Mouse (Mus musculus): ENCODE results near the gene Med29. TPM values are rescaled to one million over a fixed set of nuclear protein-coding genes. Genes with fewer than 3 reads are reported as not detected.

The Med29 gene
- polyA plus RNA-seq, 1 experiment from 2014 or later = 60.2 TPM

DNA sequence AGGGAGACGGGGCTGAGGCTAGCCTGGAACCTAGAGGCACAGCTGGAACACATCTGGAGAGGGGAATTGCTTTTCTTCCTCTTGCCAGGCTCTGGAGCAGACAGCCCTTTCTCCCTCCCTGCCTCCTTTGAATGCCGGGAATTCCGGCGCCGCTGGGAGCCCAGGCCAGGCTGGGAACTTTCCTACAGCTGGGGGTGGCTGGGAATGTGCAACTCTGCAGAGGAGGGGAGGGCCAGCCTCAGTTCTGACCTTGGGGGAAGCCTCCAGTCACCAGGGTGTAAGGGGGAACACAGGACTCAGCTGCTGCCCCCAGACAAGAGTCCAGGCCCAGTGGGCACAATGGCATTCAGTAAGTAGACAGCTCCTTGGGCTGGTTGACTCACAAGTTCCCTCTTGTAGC lies 35.5 kb downstream of the Med29 start:
- H3K36me3 ChIP-seq (ENCODE audit: control insufficient read depth, insufficient read depth, low read length) = peaks cover 61% of the 10 kb centered on the region
- H3K27me3 ChIP-seq (replicated peaks; ENCODE audit: control insufficient read depth, insufficient read depth, low read length) = no peaks in the 10 kb centered on the region
- ATAC-seq (replicated peaks; ENCODE audit: low FRiP score, low TSS enrichment, low read depth) (peak; percentile 10; the same call in 1 of the 2 replicates), DNase-seq (ENCODE audit: low spot score) (no peak)
- 1% methylated on average over 5 of the region's 5 CpGs for WGBS
- H3K4me2 ChIP-seq (ENCODE audit: low read length) = no peak overlapping the region
- H3K4me1 ChIP-seq (replicated peaks; ENCODE audit: control insufficient read depth, insufficient read depth, low read length) = peaks cover 17% of the 10 kb centered on the region
- peak overlapping the region; percentile 58 for H3K27ac ChIP-seq (ENCODE audit: low read depth)
- no peak overlapping the region for H3K9ac ChIP-seq (ENCODE audit: low read length)
- no peak overlapping the region for H3K4me3 ChIP-seq (ENCODE audit: low read depth, low read length)
- H3K9me3 ChIP-seq (ENCODE audit: control insufficient read depth, low read length) = no peaks in the 10 kb centered on the region

GRCm38 (mm10) chr7:28355221-28355620 lies 37.3 kb downstream of the Med29 start:
- WGBS = 90% methylated on average over 3 of the region's 3 CpGs
- Histone ChIP-seq H3K4me3 (ENCODE audit: low read depth, low read length) (no peak overlapping the region), H3K9ac (ENCODE audit: low read length) (no peak overlapping the region), H3K4me1 (replicated peaks; ENCODE audit: control insufficient read depth, insufficient read depth, low read length) (peaks cover 24% of the 10 kb centered on the region), H3K27ac (ENCODE audit: low read depth) (no peak overlapping the region), H3K36me3 (ENCODE audit: control insufficient read depth, insufficient read depth, low read length) (peaks cover 50% of the 10 kb centered on the region), H3K9me3 (ENCODE audit: control insufficient read depth, low read length) (no peaks in the 10 kb centered on the region), H3K4me2 (ENCODE audit: low read length) (no peak overlapping the region), H3K27me3 (replicated peaks; ENCODE audit: control insufficient read depth, insufficient read depth, low read length) (no peaks in the 10 kb centered on the region)
- no peak for ATAC-seq (replicated peaks; ENCODE audit: low FRiP score, low TSS enrichment, low read depth)
- DNase-seq (ENCODE audit: low spot score) = no peak

DNA sequence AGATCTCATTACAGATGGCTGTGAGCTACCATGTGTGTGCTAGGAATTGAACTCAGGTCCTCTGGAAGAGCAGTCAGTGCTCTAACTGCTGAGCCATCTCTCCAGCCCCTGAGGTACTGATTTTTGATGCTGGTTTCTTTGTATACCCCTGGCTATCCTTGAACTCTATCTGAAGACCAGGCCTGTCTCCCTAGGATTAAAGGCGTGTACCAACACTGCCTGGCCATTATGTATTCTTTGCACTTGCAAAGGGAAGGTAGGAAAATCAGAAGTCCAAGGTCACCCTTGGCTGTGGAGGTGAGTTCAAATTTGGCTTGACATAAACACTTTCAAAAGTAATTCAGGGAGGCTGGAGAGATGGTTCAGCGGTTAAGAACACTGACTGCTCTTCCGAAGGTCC lies 37.9 kb downstream of the Med29 start:
- no peaks in the 10 kb centered on the region for H3K9me3 ChIP-seq (ENCODE audit: control insufficient read depth, low read length)
- peaks cover 44% of the 10 kb centered on the region for H3K36me3 ChIP-seq (ENCODE audit: control insufficient read depth, insufficient read depth, low read length)

DNA sequence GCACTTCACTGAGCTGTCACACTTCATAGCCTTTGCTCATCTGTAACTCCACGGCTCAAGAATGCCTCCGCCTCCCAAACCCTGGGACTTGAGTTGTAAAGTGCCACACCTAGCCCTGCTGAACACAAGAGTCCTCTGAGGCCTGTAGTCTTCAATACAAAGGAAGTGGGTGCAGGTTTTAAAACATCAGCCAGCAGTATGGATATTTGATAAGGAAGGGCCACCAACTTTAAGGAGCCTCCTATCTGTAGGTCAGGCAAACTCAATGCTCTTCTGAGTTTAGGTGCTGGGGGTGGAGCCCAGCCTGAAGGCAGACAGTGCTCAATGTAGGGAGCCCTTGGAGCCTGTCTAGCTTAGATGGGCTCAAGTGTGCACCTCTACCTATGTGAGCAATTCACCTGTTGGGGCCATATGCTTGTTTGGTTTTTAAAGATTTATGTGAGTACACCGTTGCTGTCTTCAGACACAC lies 38.4 kb downstream of the Med29 start:
- no peak for DNase-seq (ENCODE audit: low spot score)
- Histone ChIP-seq H3K9ac (ENCODE audit: low read length) (no peak overlapping the region), H3K4me3 (ENCODE audit: low read depth, low read length) (no peak overlapping the region), H3K27ac (ENCODE audit: low read depth) (no peak overlapping the region), H3K4me2 (ENCODE audit: low read length) (no peak overlapping the region), H3K27me3 (replicated peaks; ENCODE audit: control insufficient read depth, insufficient read depth, low read length) (no peaks in the 10 kb centered on the region), H3K36me3 (ENCODE audit: control insufficient read depth, insufficient read depth, low read length) (peaks cover 40% of the 10 kb centered on the region), H3K4me1 (replicated peaks; ENCODE audit: control insufficient read depth, insufficient read depth, low read length) (peaks cover 31% of the 10 kb centered on the region), H3K9me3 (ENCODE audit: control insufficient read depth, low read length) (no peaks in the 10 kb centered on the region)
- no peak for ATAC-seq (replicated peaks; ENCODE audit: low FRiP score, low TSS enrichment, low read depth)
- 82% methylated on average over 3 of the region's 3 CpGs for WGBS

More for the DNA sequence above, 37.9 kb downstream of the Med29 start:
- DNase-seq (ENCODE audit: low spot score) (no peak), ATAC-seq (replicated peaks; ENCODE audit: low FRiP score, low TSS enrichment, low read depth) (no peak)
- no peak overlapping the region for H3K4me2 ChIP-seq (ENCODE audit: low read length)
- peaks cover 29% of the 10 kb centered on the region for H3K4me1 ChIP-seq (replicated peaks; ENCODE audit: control insufficient read depth, insufficient read depth, low read length)
- WGBS = 91% methylated on average over 3 of the region's 3 CpGs
- H3K4me3 ChIP-seq (ENCODE audit: low read depth, low read length) = no peak overlapping the region
- H3K27me3 ChIP-seq (replicated peaks; ENCODE audit: control insufficient read depth, insufficient read depth, low read length) = no peaks in the 10 kb centered on the region
- H3K9ac ChIP-seq (ENCODE audit: low read length) = no peak overlapping the region
- H3K27ac ChIP-seq (ENCODE audit: low read depth) = no peak overlapping the region

GRCm38 (mm10) chr7:28353267-28353666 lies 39.2 kb downstream of the Med29 start:
- ATAC-seq (replicated peaks; ENCODE audit: low FRiP score, low TSS enrichment, low read depth) = no peak
- H3K4me3 ChIP-seq (ENCODE audit: low read depth, low read length) = no peak overlapping the region
- H3K27ac ChIP-seq (ENCODE audit: low read depth) = no peak overlapping the region
- no peak overlapping the region for H3K9ac ChIP-seq (ENCODE audit: low read length)
- H3K27me3 ChIP-seq (replicated peaks; ENCODE audit: control insufficient read depth, insufficient read depth, low read length) = no peaks in the 10 kb centered on the region
- no peak for DNase-seq (ENCODE audit: low spot score)
- peaks cover 33% of the 10 kb centered on the region for H3K36me3 ChIP-seq (ENCODE audit: control insufficient read depth, insufficient read depth, low read length)
- WGBS = 89% methylated on average over 2 of the region's 2 CpGs
- no peaks in the 10 kb centered on the region for H3K9me3 ChIP-seq (ENCODE audit: control insufficient read depth, low read length)
- H3K4me1 ChIP-seq (replicated peaks; ENCODE audit: control insufficient read depth, insufficient read depth, low read length) = peaks cover 27% of the 10 kb centered on the region
- no peak overlapping the region for H3K4me2 ChIP-seq (ENCODE audit: low read length)

GRCm38 (mm10) chr7:28351676-28352191 lies 40.8 kb downstream of the Med29 start:
- H3K27me3 ChIP-seq (replicated peaks; ENCODE audit: control insufficient read depth, insufficient read depth, low read length) = no peaks in the 10 kb centered on the region
- H3K4me2 ChIP-seq (ENCODE audit: low read length) = peak overlapping the region; percentile 96
- H3K36me3 ChIP-seq (ENCODE audit: control insufficient read depth, insufficient read depth, low read length) = peaks cover 33% of the 10 kb centered on the region
- peak overlapping the region; percentile 95 for H3K4me3 ChIP-seq (ENCODE audit: low read depth, low read length)
- H3K9ac ChIP-seq (ENCODE audit: low read length) = peak overlapping the region; percentile 99
- ATAC-seq (replicated peaks; ENCODE audit: low FRiP score, low TSS enrichment, low read depth) = no peak
- DNase-seq (ENCODE audit: low spot score) = no peak
- 40% methylated on average over 4 of the region's 4 CpGs for WGBS
- H3K4me1 ChIP-seq (replicated peaks; ENCODE audit: control insufficient read depth, insufficient read depth, low read length) = peaks cover 16% of the 10 kb centered on the region
- no peaks in the 10 kb centered on the region for H3K9me3 ChIP-seq (ENCODE audit: control insufficient read depth, low read length)
- no peak overlapping the region for H3K27ac ChIP-seq (ENCODE audit: low read depth)

GRCm38 (mm10) chr7:28350155-28350883 lies 42.2 kb downstream of the Med29 start, which contains the start of gene Rps16:
Rps16 (plus strand) TSS chr7:28350652.
- Histone ChIP-seq H3K4me1 (replicated peaks; ENCODE audit: control insufficient read depth, insufficient read depth, low read length) (peaks cover 14% of the 10 kb centered on the region), H3K36me3 (ENCODE audit: control insufficient read depth, insufficient read depth, low read length) (peaks cover 33% of the 10 kb centered on the region), H3K27me3 (replicated peaks; ENCODE audit: control insufficient read depth, insufficient read depth, low read length) (no peaks in the 10 kb centered on the region), H3K4me2 (ENCODE audit: low read length) (peak within 1 kb of the TSS; percentile 96), H3K4me3 (ENCODE audit: low read depth, low read length) (peak within 1 kb of the TSS; percentile 95), H3K9me3 (ENCODE audit: control insufficient read depth, low read length) (no peaks in the 10 kb centered on the region), H3K27ac (ENCODE audit: low read depth) (peak within 1 kb of the TSS; percentile 89), H3K9ac (ENCODE audit: low read length) (peak within 1 kb of the TSS; percentile 99)
- ATAC-seq (replicated peaks; ENCODE audit: low FRiP score, low TSS enrichment, low read depth) = peak; percentile 90
- WGBS = under 1% methylated on average over 50 of the region's 50 CpGs
- DNase-seq (ENCODE audit: low spot score) = peak; percentile 98

- WGBS = 91% methylated on average over 7 of the region's 7 CpGs
Measured at GRCm38 (mm10) chr7:28348601-28349000, 43.9 kb downstream of the Med29 start.

More at GRCm38 (mm10) chr7:28348601-28349000, 43.9 kb downstream of the Med29 start:
- H3K9me3 ChIP-seq (ENCODE audit: control insufficient read depth, low read length) = no peaks in the 10 kb centered on the region
- H3K9ac ChIP-seq (ENCODE audit: low read length) = no peak overlapping the region
- H3K4me3 ChIP-seq (ENCODE audit: low read depth, low read length) = no peak overlapping the region
- peaks cover 23% of the 10 kb centered on the region for H3K36me3 ChIP-seq (ENCODE audit: control insufficient read depth, insufficient read depth, low read length)
- no peak overlapping the region for H3K27ac ChIP-seq (ENCODE audit: low read depth)
- DNase-seq (ENCODE audit: low spot score) = no peak
- no peak overlapping the region for H3K4me2 ChIP-seq (ENCODE audit: low read length)
- no peak for ATAC-seq (replicated peaks; ENCODE audit: low FRiP score, low TSS enrichment, low read depth)
- peaks cover 14% of the 10 kb centered on the region for H3K4me1 ChIP-seq (replicated peaks; ENCODE audit: control insufficient read depth, insufficient read depth, low read length)
- H3K27me3 ChIP-seq (replicated peaks; ENCODE audit: control insufficient read depth, insufficient read depth, low read length) = no peaks in the 10 kb centered on the region
